Mouse (Mus musculus) gonadal fat pad, adult 2 months (tissue): ENCODE results near the gene Vps33b. TPM values are rescaled to one million over a fixed set of nuclear protein-coding genes. Genes with fewer than 3 reads are reported as not detected.

Source experiments
- DNase-seq: peaks from one replicate; pipeline ENCODE4 v3.0.0-alpha.2; 2012; ENCODE audit warnings: low read depth
- polyA plus RNA-seq: library from polyadenylated mRNA; depleted of rRNA; stranded (reverse); fragments of >200 nt; gene quantifications from 2 replicates; pipeline ENCODE4 v1.2.3, GENCODE M21; 2012; rRNA removed

Vps33b gene
- 11.5 and 14.2 TPM in 2 replicates for polyA plus RNA-seq

GRCm38 (mm10) chr7:80268897-80269750 is at the start of gene Vps33b:
Vps33b (plus strand) TSS chr7:80269649.
- peak; percentile 52 for DNase-seq

- DNase-seq: no peak
These were observed 49.1 kb upstream of the Vps33b start for GRCm38 (mm10) chr7:80220237-80220797.

- DNase-seq: no peak
These were observed 48.2 kb upstream of the Vps33b start for GRCm38 (mm10) chr7:80221179-80221750.

- no peak for DNase-seq
These were observed 42.4 kb upstream of the Vps33b start for GRCm38 (mm10) chr7:80227065-80227464.

GRCm38 (mm10) chr7:80230196-80230595 is 39.3 kb upstream of the Vps33b start:
- DNase-seq: no peak

GRCm38 (mm10) chr7:80231971-80232488 is 37.4 kb upstream of the Vps33b start:
- no peak for DNase-seq

GRCm38 (mm10) chr7:80232489-80233029 is 36.9 kb upstream of the Vps33b start, which contains the start of the genes Cib1 and Gdpgp1:
Cib1 (minus strand) TSS chr7:80232813.
Gdpgp1 (plus strand) TSS chr7:80232865.
- DNase-seq: peak; percentile 56

- DNase-seq: no peak
These were observed 35.6 kb upstream of the Vps33b start for GRCm38 (mm10) chr7:80233799-80234198.

- DNase-seq: no peak
These were observed 30.9 kb upstream of the Vps33b start for GRCm38 (mm10) chr7:80238542-80238941.

GRCm38 (mm10) chr7:80241661-80242060 is 27.8 kb upstream of the Vps33b start:
- DNase-seq: no peak

GRCm38 (mm10) chr7:80244851-80245250 is 24.6 kb upstream of the Vps33b start:
- DNase-seq: no peak

- DNase-seq: no peak
These were observed 23.2 kb upstream of the Vps33b start, which contains the start of gene Ttll13 for GRCm38 (mm10) chr7:80246148-80246721. Ttll13 (plus strand) TSS chr7:80246376.

GRCm38 (mm10) chr7:80246859-80247258 is 22.6 kb upstream of the Vps33b start:
- DNase-seq: no peak

GRCm38 (mm10) chr7:80252437-80252836 is 17.0 kb upstream of the Vps33b start:
- no peak for DNase-seq

GRCm38 (mm10) chr7:80252886-80253285 is 16.6 kb upstream of the Vps33b start:
- DNase-seq: no peak

GRCm38 (mm10) chr7:80255981-80256380 is 13.5 kb upstream of the Vps33b start:
- DNase-seq: no peak

- no peak for DNase-seq
These were observed 11.7 kb upstream of the Vps33b start for GRCm38 (mm10) chr7:80257706-80258105.

- no peak for DNase-seq
These were observed 8.7 kb upstream of the Vps33b start, which contains the start of gene Ngrn for GRCm38 (mm10) chr7:80260625-80261371. Ngrn (plus strand) TSS chr7:80261215.

GRCm38 (mm10) chr7:80261372-80261990 is 8.0 kb upstream of the Vps33b start:
- DNase-seq: no peak

- DNase-seq: no peak
These were observed 4.8 kb upstream of the Vps33b start for GRCm38 (mm10) chr7:80264606-80265005.
